Mouse (Mus musculus): ENCODE measurements at regions not wholly inside any gene's neighbourhood (a gene's known extent, or its start where the extent isn't known, plus 50 kb on each side); places are given as distances from the start of the nearest gene placed in this dataset.
A peak's percentile ranks its signal among the peaks of the same experiment; 100 is the strongest.

DNA sequence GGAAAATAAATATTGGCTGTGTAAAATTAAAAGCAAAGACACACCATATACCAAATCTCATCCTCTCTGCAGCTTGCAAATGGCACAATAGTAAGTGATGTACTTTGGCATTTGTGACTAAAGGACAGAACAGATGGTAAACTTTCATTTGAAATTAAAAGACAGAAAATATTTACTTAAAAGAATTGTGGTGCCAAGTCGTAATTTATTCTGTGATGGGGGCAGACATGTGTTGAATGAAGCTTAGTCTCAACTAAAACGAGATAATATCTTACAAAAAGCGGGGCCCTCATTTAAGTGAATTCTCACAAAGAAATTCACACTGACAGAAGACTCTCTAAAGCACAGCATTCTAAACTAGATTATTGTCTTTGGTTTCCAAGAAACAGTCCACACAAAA, 232.5 kb downstream of the Cylc2 start:
- peak; percentile 21 for DNase-seq (ENCODE audit: low read depth, low spot score)
